Mouse (Mus musculus) urinary bladder, postnatal 10 days (tissue): ENCODE measurements around the gene Myo1c.

ENCODE experiments used
- DNase-seq: peaks from one replicate; pipeline ENCODE4 v3.0.0; 2022; ENCODE audit warnings: low spot score

Myo1c gene

GRCm38 (mm10) chr11:75650311-75650710 is at the start of gene Myo1c:
TSS of gene Myo1c (plus strand) at chr11:75650504.
- DNase-seq: no peak

GRCm38 (mm10) chr11:75604826-75605225 is 45.5 kb upstream of the Myo1c start:
- DNase-seq: no peak

- DNase-seq: no peak
Observed at GRCm38 (mm10) chr11:75605318-75605717, 45.0 kb upstream of the Myo1c start.

GRCm38 (mm10) chr11:75608776-75609175 is 41.5 kb upstream of the Myo1c start:
- DNase-seq: no peak

GRCm38 (mm10) chr11:75610021-75610420 is 40.3 kb upstream of the Myo1c start:
- no peak for DNase-seq

GRCm38 (mm10) chr11:75614769-75615168 is 35.5 kb upstream of the Myo1c start:
- no peak for DNase-seq

- DNase-seq: no peak
Observed at GRCm38 (mm10) chr11:75615556-75615955, 34.7 kb upstream of the Myo1c start.

GRCm38 (mm10) chr11:75619133-75619532 is 31.2 kb upstream of the Myo1c start:
- DNase-seq: no peak

- no peak for DNase-seq
Observed at GRCm38 (mm10) chr11:75620136-75620780, 30.0 kb upstream of the Myo1c start.

- DNase-seq: no peak
Observed at GRCm38 (mm10) chr11:75621426-75621825, 28.9 kb upstream of the Myo1c start.

- no peak for DNase-seq
Observed at GRCm38 (mm10) chr11:75622588-75623329, 27.5 kb upstream of the Myo1c start.

- DNase-seq: no peak
Observed at GRCm38 (mm10) chr11:75624102-75624554, 26.2 kb upstream of the Myo1c start.

GRCm38 (mm10) chr11:75625820-75626219 is 24.5 kb upstream of the Myo1c start:
- no peak for DNase-seq

GRCm38 (mm10) chr11:75630098-75630497 is 20.2 kb upstream of the Myo1c start:
- no peak for DNase-seq

GRCm38 (mm10) chr11:75630645-75631229 is 19.6 kb upstream of the Myo1c start, which contains the start of gene Inpp5k:
TSS of gene Inpp5k (plus strand) at chr11:75630988.
- peak; percentile 74 for DNase-seq

- DNase-seq: no peak
Observed at GRCm38 (mm10) chr11:75631561-75632225, 18.6 kb upstream of the Myo1c start.

GRCm38 (mm10) chr11:75632921-75633320 is 17.4 kb upstream of the Myo1c start:
- DNase-seq: no peak

GRCm38 (mm10) chr11:75634801-75635200 is 15.5 kb upstream of the Myo1c start:
- no peak for DNase-seq

- DNase-seq: no peak
Observed at GRCm38 (mm10) chr11:75635315-75635714, 15.0 kb upstream of the Myo1c start.

- DNase-seq: no peak
Observed at GRCm38 (mm10) chr11:75643323-75643722, 7.0 kb upstream of the Myo1c start.

- DNase-seq: no peak
Observed at GRCm38 (mm10) chr11:75644684-75645083, 5.6 kb upstream of the Myo1c start.

- DNase-seq: no peak
Observed at GRCm38 (mm10) chr11:75647681-75648211, 2.6 kb upstream of the Myo1c start.
